Mouse (Mus musculus) midbrain, embryonic 11.5 days (tissue): ENCODE measurements around the gene Hdac9. TPM values are rescaled to one million over a fixed set of nuclear protein-coding genes. Genes with fewer than 3 reads are reported as not detected.

Experiments used
- ATAC-seq: fragments of 200-750 bp; cut with Nextera tagmentation; 2 replicates; pipeline ENCODE4 v1.8.0; 2017; ENCODE audit warnings: moderate TSS enrichment, moderate library complexity; ENCODE audit not compliant: low FRiP score
- DNase-seq: peaks from one replicate; pipeline ENCODE4 v3.0.0; 2015; ENCODE audit warnings: low spot score; ENCODE audit errors: missing footprints
- H3K27ac ChIP-seq: fragments of 300-500 bp; sonication (generic); 2 replicates; pipeline ENCODE4 v1.5.1; 2014; ENCODE audit warnings: low read depth, low read length
- H3K27me3 ChIP-seq: fragments of 300-500 bp; sonication (generic); 2 replicates; pipeline ENCODE4 v1.6.1; 2014; ENCODE audit warnings: mild to moderate bottlenecking, low read length, moderate library complexity, mixed read lengths; ENCODE audit not compliant: control insufficient read depth, insufficient read depth
- H3K36me3 ChIP-seq: fragments of 300-500 bp; sonication (generic); 2 replicates; pipeline ENCODE4 v1.6.1; 2014; ENCODE audit warnings: mild to moderate bottlenecking, low read length, moderate library complexity, mixed read lengths; ENCODE audit not compliant: control insufficient read depth, insufficient read depth
- H3K4me1 ChIP-seq: fragments of 300-500 bp; sonication (generic); 2 replicates; pipeline ENCODE4 v1.6.1; 2014; ENCODE audit warnings: low read length; ENCODE audit not compliant: control insufficient read depth, insufficient read depth
- H3K4me2 ChIP-seq: fragments of 300-500 bp; sonication (generic); 2 replicates; pipeline ENCODE4 v1.6.1; 2014; ENCODE audit warnings: mild to moderate bottlenecking, moderate library complexity
- H3K4me3 ChIP-seq: fragments of 300-500 bp; sonication (generic); 2 replicates; pipeline ENCODE4 v1.5.1; 2014; ENCODE audit warnings: low read depth, low read length
- H3K9ac ChIP-seq: fragments of 300-500 bp; sonication (generic); 2 replicates; pipeline ENCODE4 v1.6.1; 2014; ENCODE audit warnings: low read length
- H3K9me3 ChIP-seq: fragments of 300-500 bp; sonication (generic); 2 replicates; pipeline ENCODE4 v1.6.1; 2016; ENCODE audit warnings: low read length; ENCODE audit not compliant: control insufficient read depth
- WGBS: fragments of 180-500 bp; shearing (Covaris S2); extraction: QIAGEN DNeasy Blood & Tissue Kit; methylation state at CpG from one replicate; pipeline ENCODE4 v1.1.7; 2014; 5-methylcytosine and 5-hydroxymethylcytosine counted together
- polyA plus RNA-seq: library from polyadenylated mRNA; unstranded; fragments of >200 nt; fragmentation: Nextera tagmentation; extraction: Ambion mirVana; gene quantifications from 2 replicates; pipeline ENCODE4 v1.2.1, GENCODE M21; 2014

Gene Hdac9
- polyA plus RNA-seq, 1 experiment from 2014 or later: 14.1 TPM

DNA sequence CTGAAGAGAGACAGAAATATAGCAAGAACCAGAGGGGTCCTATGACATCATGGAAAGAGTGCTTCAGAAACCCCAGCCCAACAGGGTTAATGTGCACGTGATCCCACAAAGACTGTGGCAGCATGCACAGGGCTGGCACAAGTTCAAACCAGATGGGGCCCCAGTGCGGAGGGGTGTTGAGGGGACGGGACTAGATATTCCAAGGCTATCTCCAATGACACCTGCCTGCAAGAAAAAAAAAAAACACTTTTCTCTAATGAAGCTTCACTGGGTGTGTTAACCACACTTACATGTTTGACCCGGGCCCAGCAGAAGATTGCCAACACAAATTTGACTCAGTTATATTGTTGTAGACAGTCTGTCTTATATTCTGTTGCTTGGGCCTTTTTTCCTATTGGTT lies 28.2 kb downstream of the Hdac9 start:
- no peak overlapping the region for H3K27ac ChIP-seq
- no peaks in the 10 kb centered on the region; the same call in 1 of the 2 replicates for H3K9me3 ChIP-seq
- no peaks in the 10 kb centered on the region for H3K27me3 ChIP-seq
- WGBS: 92% methylated on average over 4 of the region's 4 CpGs
- H3K4me2 ChIP-seq: no peak overlapping the region
- H3K36me3 ChIP-seq: no peaks in the 10 kb centered on the region
- H3K4me3 ChIP-seq: no peak overlapping the region
- H3K4me1 ChIP-seq: no peaks in the 10 kb centered on the region
- DNase-seq (no peak), ATAC-seq (no peak)
- no peak overlapping the region for H3K9ac ChIP-seq

DNA sequence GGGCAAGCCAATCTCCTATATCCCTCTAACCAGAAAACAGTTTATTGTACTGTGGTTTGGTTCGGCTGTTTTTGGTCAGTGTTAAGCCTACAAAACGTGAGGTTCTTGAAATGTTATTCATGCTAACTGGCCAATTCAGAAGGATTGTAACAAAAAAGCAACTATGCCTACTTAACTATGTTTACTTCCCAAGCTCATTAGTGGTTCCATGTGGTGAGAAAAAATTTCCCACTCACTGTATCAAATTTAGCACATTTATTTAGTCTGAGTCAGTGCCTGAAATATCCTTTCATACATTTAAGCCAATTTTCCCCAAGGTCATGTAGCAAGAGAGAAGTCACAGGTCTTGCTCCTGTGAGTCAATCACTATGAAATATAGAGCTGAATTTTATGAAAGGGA lies 42.0 kb downstream of the Hdac9 start:
- Histone ChIP-seq H3K9ac (no peak overlapping the region), H3K4me1 (no peaks in the 10 kb centered on the region), H3K27me3 (no peaks in the 10 kb centered on the region), H3K27ac (no peak overlapping the region), H3K4me3 (no peak overlapping the region), H3K9me3 (no peaks in the 10 kb centered on the region), H3K36me3 (no peaks in the 10 kb centered on the region), H3K4me2 (no peak overlapping the region)
- no peak for DNase-seq
- 75% methylated on average over 2 of the region's 2 CpGs for WGBS
- no peak for ATAC-seq

DNA sequence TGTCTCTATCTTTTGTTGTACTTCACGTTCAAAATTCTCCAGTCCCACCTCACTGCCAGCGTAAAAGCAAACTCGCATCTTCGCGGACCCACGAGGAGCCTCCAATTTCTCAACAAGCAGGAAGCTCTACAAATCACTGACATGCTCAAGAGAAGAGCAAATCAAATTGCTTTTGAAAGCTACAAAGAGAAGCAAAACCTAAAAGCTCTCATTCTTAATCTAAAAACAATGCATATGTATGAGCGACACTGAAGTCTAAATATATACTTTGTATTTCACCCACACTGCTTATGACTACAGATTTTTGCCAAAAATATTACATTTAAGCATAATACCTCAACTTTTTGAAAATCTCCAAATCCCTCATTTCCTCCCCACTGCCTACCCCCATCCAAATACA lies 45.9 kb downstream of the Hdac9 start:
- no peak for DNase-seq
- H3K9ac ChIP-seq: no peak overlapping the region
- no peaks in the 10 kb centered on the region for H3K4me1 ChIP-seq
- H3K9me3 ChIP-seq: no peaks in the 10 kb centered on the region
- H3K4me2 ChIP-seq: no peak overlapping the region
- WGBS: 76% methylated on average over 7 of the region's 7 CpGs
- no peaks in the 10 kb centered on the region for H3K36me3 ChIP-seq
- H3K27me3 ChIP-seq: no peaks in the 10 kb centered on the region
- H3K27ac ChIP-seq: no peak overlapping the region
- H3K4me3 ChIP-seq: no peak overlapping the region
- ATAC-seq: no peak

DNA sequence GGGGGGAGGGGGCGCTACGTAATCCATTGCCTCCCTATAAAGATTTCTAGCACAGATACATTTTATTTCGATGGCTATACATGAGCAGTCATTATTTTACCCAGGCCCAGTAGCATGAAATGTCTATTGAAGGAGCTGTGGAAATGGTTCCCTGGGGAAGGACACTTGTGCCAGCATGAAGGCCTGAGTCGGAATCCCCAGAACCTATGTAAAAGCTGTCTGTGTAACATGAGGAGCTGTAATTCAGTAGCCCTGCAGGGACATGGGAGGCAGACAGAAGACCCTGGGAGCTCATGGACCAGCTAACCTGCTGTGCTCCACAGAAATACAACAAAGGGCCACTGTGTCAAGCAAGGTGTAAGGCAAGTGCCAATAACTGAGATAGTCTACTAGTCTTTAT lies 75.7 kb downstream of the Hdac9 start:
- no peak for ATAC-seq
- 88% methylated on average over 4 of the region's 4 CpGs for WGBS
- Histone ChIP-seq H3K9ac (no peak overlapping the region), H3K36me3 (no peaks in the 10 kb centered on the region), H3K27ac (no peak overlapping the region), H3K9me3 (no peaks in the 10 kb centered on the region), H3K4me1 (no peaks in the 10 kb centered on the region), H3K4me2 (no peak overlapping the region), H3K27me3 (no peaks in the 10 kb centered on the region), H3K4me3 (no peak overlapping the region)
- DNase-seq: no peak

DNA sequence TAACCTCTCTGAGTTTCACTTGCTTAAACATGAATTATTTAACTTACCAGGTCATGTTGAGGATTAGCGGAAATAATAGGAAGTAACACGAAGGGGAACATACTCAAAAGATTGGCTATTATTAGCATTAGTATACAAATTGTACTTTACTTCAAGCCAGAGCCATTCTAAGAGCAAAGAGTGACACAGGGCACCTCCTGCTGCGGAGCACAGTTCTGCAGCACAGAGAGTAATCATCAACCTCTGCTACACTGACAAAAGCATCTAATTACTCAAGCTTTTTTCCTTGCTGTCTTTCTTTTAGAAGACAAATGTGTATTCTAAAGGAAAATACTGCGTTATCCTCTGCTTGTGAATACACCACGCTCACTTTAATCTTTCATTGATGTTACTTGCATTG lies 79.6 kb downstream of the Hdac9 start:
- Histone ChIP-seq H3K27ac (no peak overlapping the region), H3K4me1 (no peaks in the 10 kb centered on the region), H3K4me3 (no peak overlapping the region), H3K9me3 (no peaks in the 10 kb centered on the region), H3K9ac (no peak overlapping the region), H3K36me3 (no peaks in the 10 kb centered on the region), H3K4me2 (no peak overlapping the region), H3K27me3 (no peaks in the 10 kb centered on the region; the same call in 1 of the 2 replicates)
- WGBS: 35% methylated on average over 5 of the region's 5 CpGs
- DNase-seq (peak; percentile 83), ATAC-seq (no peak)

DNA sequence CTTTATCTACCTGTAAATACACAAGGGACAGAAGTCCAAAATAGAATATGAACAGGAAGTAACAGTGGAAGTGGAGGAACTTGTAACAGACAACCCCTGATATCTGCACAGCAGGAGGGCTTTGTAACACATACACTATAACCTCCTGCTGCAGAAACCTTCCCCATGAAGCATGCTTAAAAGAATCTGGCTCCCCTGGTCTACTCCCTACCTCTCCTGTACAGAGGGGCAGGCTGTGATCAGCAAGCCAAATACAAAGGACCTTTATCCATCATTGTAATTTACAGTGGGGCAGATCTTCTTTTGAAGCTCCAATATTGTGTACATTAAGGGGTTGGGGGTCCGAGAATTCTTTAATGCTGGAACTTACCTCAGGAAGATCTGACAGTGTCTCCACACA lies 80.0 kb downstream of the Hdac9 start:
- Histone ChIP-seq H3K4me3 (no peak overlapping the region), H3K9me3 (no peaks in the 10 kb centered on the region), H3K9ac (no peak overlapping the region), H3K27me3 (no peaks in the 10 kb centered on the region; the same call in 1 of the 2 replicates), H3K4me1 (no peaks in the 10 kb centered on the region), H3K36me3 (no peaks in the 10 kb centered on the region), H3K4me2 (no peak overlapping the region), H3K27ac (no peak overlapping the region)
- ATAC-seq: no peak
- 48% methylated on average over 1 of the region's 1 CpGs for WGBS
- no peak for DNase-seq

DNA sequence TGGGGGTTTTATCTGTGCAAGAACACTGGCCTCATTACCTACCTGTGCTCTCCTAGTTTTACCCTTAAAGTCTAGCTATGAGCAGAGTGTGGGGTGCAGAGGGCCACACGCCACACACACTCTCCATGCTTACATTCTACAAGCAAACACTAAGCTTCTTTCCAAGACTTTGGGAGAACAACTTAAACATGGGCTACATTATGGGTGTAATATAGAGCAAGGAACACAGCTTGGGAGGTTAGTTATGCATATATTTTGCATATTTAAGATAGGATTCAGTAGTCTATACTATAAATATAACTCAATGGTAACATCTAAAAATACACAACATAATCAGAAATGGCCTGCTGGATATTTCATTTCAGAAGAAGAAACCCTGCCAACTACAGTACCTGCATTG lies 80.8 kb downstream of the Hdac9 start:
- no peak for DNase-seq
- Histone ChIP-seq H3K27me3 (no peaks in the 10 kb centered on the region; the same call in 1 of the 2 replicates), H3K9ac (no peak overlapping the region), H3K4me1 (no peaks in the 10 kb centered on the region), H3K9me3 (no peaks in the 10 kb centered on the region), H3K36me3 (no peaks in the 10 kb centered on the region), H3K27ac (no peak overlapping the region), H3K4me2 (no peak overlapping the region), H3K4me3 (no peak overlapping the region)
- ATAC-seq: no peak
- 92% methylated on average over 1 of the region's 1 CpGs for WGBS

DNA sequence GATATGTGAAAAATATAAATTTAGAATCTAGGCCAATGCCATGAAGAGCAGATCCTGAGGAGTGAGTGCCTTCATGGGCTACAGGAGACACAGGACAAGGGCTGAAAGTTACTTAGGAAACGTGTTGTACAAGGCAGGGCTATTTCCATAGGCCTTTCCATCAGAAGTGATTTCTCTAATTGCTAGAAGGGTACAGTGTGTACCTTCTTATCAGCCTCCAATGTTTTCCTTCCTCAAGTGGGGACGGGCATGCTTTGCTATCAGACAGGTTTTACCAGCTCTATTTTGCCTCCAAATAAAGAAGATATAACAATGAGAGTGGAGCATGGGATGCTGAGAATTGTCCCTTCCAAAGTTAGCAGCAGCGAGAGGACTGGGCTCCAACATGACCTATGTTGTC lies 81.4 kb downstream of the Hdac9 start:
- ATAC-seq (no peak), DNase-seq (peak; percentile 28)
- Histone ChIP-seq H3K27ac (no peak overlapping the region), H3K27me3 (no peaks in the 10 kb centered on the region; the same call in 1 of the 2 replicates), H3K9me3 (no peaks in the 10 kb centered on the region), H3K9ac (no peak overlapping the region), H3K4me3 (no peak overlapping the region), H3K4me2 (no peak overlapping the region), H3K4me1 (no peaks in the 10 kb centered on the region), H3K36me3 (no peaks in the 10 kb centered on the region)
- WGBS: 94% methylated on average over 3 of the region's 3 CpGs

DNA sequence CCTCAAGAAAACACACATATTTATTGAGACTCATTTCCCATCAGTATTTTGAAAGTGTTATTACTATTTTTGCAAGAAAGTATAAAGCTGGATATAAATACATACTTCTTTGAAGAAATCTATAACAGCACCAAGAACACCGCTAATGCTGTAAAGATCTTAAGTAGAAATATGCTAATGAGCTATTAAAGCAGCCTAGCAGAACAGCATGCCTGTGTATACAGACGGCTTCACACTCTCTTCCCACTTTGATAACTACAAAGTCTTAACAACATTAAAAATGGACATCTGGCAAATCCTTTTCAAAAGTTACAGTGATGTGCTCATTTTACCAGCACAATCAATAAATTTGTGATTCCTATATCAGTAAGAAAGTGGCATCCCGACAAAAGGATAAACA lies 88.2 kb downstream of the Hdac9 start:
- Histone ChIP-seq H3K36me3 (no peaks in the 10 kb centered on the region), H3K9me3 (no peaks in the 10 kb centered on the region), H3K27ac (no peak overlapping the region), H3K27me3 (no peaks in the 10 kb centered on the region), H3K4me3 (no peak overlapping the region), H3K4me2 (no peak overlapping the region), H3K4me1 (no peaks in the 10 kb centered on the region), H3K9ac (no peak overlapping the region)
- ATAC-seq: no peak
- no peak for DNase-seq
- 60% methylated on average over 3 of the region's 3 CpGs for WGBS

DNA sequence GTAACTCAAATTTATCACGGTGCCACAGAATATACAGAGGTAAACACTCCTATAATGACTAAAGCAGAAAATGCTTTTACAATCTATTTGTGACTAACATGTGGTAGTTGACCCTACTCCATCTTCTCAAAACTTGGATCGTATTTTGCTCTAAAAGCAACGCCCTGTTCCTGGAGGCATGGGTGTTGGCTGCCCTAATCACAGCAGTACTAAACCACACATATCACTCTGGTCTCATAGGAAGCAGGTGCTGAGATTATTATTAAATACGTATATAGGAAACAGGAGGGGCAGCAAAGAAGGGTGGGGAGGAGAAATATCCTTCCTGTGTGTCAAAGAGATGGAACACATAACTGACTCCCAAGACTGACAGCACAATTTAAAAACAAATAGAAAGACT lies 90.0 kb downstream of the Hdac9 start:
- H3K27ac ChIP-seq: no peak overlapping the region
- no peaks in the 10 kb centered on the region for H3K4me1 ChIP-seq
- DNase-seq: no peak
- no peaks in the 10 kb centered on the region for H3K9me3 ChIP-seq
- H3K9ac ChIP-seq: no peak overlapping the region
- H3K27me3 ChIP-seq: no peaks in the 10 kb centered on the region
- 91% methylated on average over 4 of the region's 4 CpGs for WGBS
- no peak overlapping the region for H3K4me2 ChIP-seq
- no peak overlapping the region for H3K4me3 ChIP-seq
- H3K36me3 ChIP-seq: no peaks in the 10 kb centered on the region
- ATAC-seq: no peak
